Mouse (Mus musculus): ENCODE measurements at regions not wholly inside any gene's neighbourhood (a gene's known extent, or its start where the extent isn't known, plus 50 kb on each side); places are given as distances from the start of the nearest gene placed in this dataset.

DNA sequence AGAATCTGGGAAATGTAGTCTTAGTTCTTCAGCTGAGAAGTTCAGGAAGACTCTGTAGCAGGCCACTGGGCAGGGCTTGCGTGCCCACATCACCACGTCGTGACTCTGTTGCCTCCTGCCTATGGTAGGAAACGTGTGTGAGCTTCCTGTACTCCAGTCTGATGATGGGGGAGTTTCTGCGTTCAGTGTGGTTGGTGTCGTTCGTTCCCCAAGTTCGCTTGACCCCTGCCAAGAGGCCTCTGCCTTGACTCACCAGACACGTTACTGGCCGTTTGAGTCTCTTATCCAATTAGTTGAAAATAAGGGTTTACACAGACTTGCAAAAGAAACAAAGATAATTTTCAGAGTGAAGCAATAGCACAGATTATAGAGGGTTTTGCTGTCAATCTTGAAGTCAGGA lies 102.4 kb upstream of the Syt6 start:
- 86% methylated on average over 10 of the region's 10 CpGs for WGBS

DNA sequence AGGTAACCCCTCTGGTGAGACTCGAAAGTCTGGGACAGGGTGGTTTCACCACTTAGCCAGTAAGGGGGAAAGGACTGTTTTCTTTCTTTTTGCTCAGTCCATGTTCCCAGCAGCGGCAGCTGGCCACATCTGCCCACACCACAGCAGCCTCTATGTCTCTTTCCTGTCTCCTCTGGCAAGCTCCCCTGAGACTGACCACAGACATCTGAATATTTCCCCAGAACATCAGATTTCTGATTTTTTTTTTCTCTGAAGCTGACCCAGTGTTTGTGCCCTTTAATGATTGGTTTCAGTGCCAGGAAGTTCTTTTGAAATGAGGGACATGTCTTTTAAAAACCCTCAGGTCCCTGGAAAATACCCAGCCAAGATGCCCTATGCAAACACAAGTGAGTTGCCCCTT lies 101.7 kb upstream of the Syt6 start:
- ATAC-seq (ENCODE audit: low FRiP score) (no peak), DNase-seq (ENCODE audit: low spot score) (no peak)
- Histone ChIP-seq H3K4me3 (ENCODE audit: low read depth, low read length) (no peak overlapping the region), H3K27ac (ENCODE audit: low read depth, low read length) (no peak overlapping the region), H3K36me3 (ENCODE audit: control insufficient read depth, insufficient read depth, low read length) (no peaks in the 10 kb centered on the region), H3K4me2 (replicated peaks; ENCODE audit: low read depth, low read length) (no peak overlapping the region), H3K27me3 (ENCODE audit: control insufficient read depth, insufficient read depth, low read length) (no peaks in the 10 kb centered on the region), H3K9me3 (ENCODE audit: control insufficient read depth, low read length) (no peaks in the 10 kb centered on the region), H3K9ac (ENCODE audit: low read depth, low read length) (no peak overlapping the region), H3K4me1 (replicated peaks; ENCODE audit: control insufficient read depth, insufficient read depth, low read length) (no peaks in the 10 kb centered on the region)
- WGBS: 72% methylated on average over 2 of the region's 2 CpGs

More for the DNA sequence above, 102.4 kb upstream of the Syt6 start:
- Histone ChIP-seq H3K36me3 (ENCODE audit: control insufficient read depth, insufficient read depth, low read length) (no peaks in the 10 kb centered on the region), H3K27me3 (ENCODE audit: control insufficient read depth, insufficient read depth, low read length) (no peaks in the 10 kb centered on the region), H3K4me1 (replicated peaks; ENCODE audit: control insufficient read depth, insufficient read depth, low read length) (no peaks in the 10 kb centered on the region), H3K4me2 (replicated peaks; ENCODE audit: low read depth, low read length) (no peak overlapping the region), H3K27ac (ENCODE audit: low read depth, low read length) (no peak overlapping the region), H3K9me3 (ENCODE audit: control insufficient read depth, low read length) (no peaks in the 10 kb centered on the region), H3K9ac (ENCODE audit: low read depth, low read length) (no peak overlapping the region), H3K4me3 (ENCODE audit: low read depth, low read length) (no peak overlapping the region)
- no peak for DNase-seq (ENCODE audit: low spot score)
- ATAC-seq (ENCODE audit: low FRiP score): no peak

GRCm38 (mm10) chr3:103479845-103480543 lies 95.0 kb upstream of the Syt6 start:
- Histone ChIP-seq H3K4me2 (replicated peaks; ENCODE audit: low read depth, low read length) (no peak overlapping the region), H3K9me3 (ENCODE audit: control insufficient read depth, low read length) (no peaks in the 10 kb centered on the region), H3K4me1 (replicated peaks; ENCODE audit: control insufficient read depth, insufficient read depth, low read length) (no peaks in the 10 kb centered on the region), H3K36me3 (ENCODE audit: control insufficient read depth, insufficient read depth, low read length) (no peaks in the 10 kb centered on the region), H3K27ac (ENCODE audit: low read depth, low read length) (no peak overlapping the region), H3K9ac (ENCODE audit: low read depth, low read length) (no peak overlapping the region), H3K4me3 (ENCODE audit: low read depth, low read length) (no peak overlapping the region), H3K27me3 (ENCODE audit: control insufficient read depth, insufficient read depth, low read length) (no peaks in the 10 kb centered on the region)
- DNase-seq (ENCODE audit: low spot score): no peak
- no peak for ATAC-seq (ENCODE audit: low FRiP score)
- 85% methylated on average over 2 of the region's 2 CpGs for WGBS

DNA sequence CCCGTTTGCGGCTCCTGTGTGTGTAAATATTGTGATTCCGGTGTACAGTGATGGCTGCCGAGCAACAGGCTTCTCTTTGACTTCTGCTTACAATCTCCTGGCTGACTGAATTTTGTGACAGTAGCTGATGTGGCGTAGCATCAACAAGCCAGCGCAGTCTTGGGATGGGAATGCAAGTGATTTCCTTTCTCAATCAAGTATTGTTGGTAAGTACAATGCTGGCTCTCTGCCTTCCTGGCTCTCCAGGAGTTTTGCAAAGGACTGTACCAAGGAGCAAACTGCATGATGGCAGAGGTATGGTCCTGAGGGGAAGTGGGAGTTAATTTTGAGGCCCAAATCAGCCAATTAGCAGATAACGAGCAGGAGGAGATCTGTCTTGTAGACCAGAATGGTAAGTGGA lies 94.4 kb upstream of the Syt6 start:
- Histone ChIP-seq H3K4me1 (replicated peaks; ENCODE audit: control insufficient read depth, insufficient read depth, low read length) (no peaks in the 10 kb centered on the region), H3K27me3 (ENCODE audit: control insufficient read depth, insufficient read depth, low read length) (no peaks in the 10 kb centered on the region), H3K9ac (ENCODE audit: low read depth, low read length) (no peak overlapping the region), H3K9me3 (ENCODE audit: control insufficient read depth, low read length) (no peaks in the 10 kb centered on the region), H3K27ac (ENCODE audit: low read depth, low read length) (no peak overlapping the region), H3K4me2 (replicated peaks; ENCODE audit: low read depth, low read length) (no peak overlapping the region), H3K4me3 (ENCODE audit: low read depth, low read length) (no peak overlapping the region), H3K36me3 (ENCODE audit: control insufficient read depth, insufficient read depth, low read length) (no peaks in the 10 kb centered on the region)
- no peak for DNase-seq (ENCODE audit: low spot score)
- no peak for ATAC-seq (ENCODE audit: low FRiP score)
- 90% methylated on average over 7 of the region's 7 CpGs for WGBS

GRCm38 (mm10) chr3:103483316-103483715 lies 91.7 kb upstream of the Syt6 start:
- 88% methylated on average over 2 of the region's 2 CpGs for WGBS
- Histone ChIP-seq H3K36me3 (ENCODE audit: control insufficient read depth, insufficient read depth, low read length) (no peaks in the 10 kb centered on the region), H3K4me2 (replicated peaks; ENCODE audit: low read depth, low read length) (no peak overlapping the region), H3K4me1 (replicated peaks; ENCODE audit: control insufficient read depth, insufficient read depth, low read length) (no peaks in the 10 kb centered on the region), H3K9ac (ENCODE audit: low read depth, low read length) (no peak overlapping the region), H3K27ac (ENCODE audit: low read depth, low read length) (no peak overlapping the region), H3K9me3 (ENCODE audit: control insufficient read depth, low read length) (no peaks in the 10 kb centered on the region), H3K27me3 (ENCODE audit: control insufficient read depth, insufficient read depth, low read length) (no peaks in the 10 kb centered on the region), H3K4me3 (ENCODE audit: low read depth, low read length) (no peak overlapping the region)
- DNase-seq (ENCODE audit: low spot score): no peak
- ATAC-seq (ENCODE audit: low FRiP score): no peak

GRCm38 (mm10) chr3:103483762-103484161 lies 91.3 kb upstream of the Syt6 start:
- H3K4me2 ChIP-seq (replicated peaks; ENCODE audit: low read depth, low read length): no peak overlapping the region
- H3K4me1 ChIP-seq (replicated peaks; ENCODE audit: control insufficient read depth, insufficient read depth, low read length): no peaks in the 10 kb centered on the region
- 78% methylated on average over 3 of the region's 3 CpGs for WGBS
- H3K36me3 ChIP-seq (ENCODE audit: control insufficient read depth, insufficient read depth, low read length): no peaks in the 10 kb centered on the region
- no peak overlapping the region for H3K27ac ChIP-seq (ENCODE audit: low read depth, low read length)
- no peaks in the 10 kb centered on the region for H3K9me3 ChIP-seq (ENCODE audit: control insufficient read depth, low read length)
- no peak for ATAC-seq (ENCODE audit: low FRiP score)
- DNase-seq (ENCODE audit: low spot score): no peak
- H3K27me3 ChIP-seq (ENCODE audit: control insufficient read depth, insufficient read depth, low read length): no peaks in the 10 kb centered on the region
- H3K9ac ChIP-seq (ENCODE audit: low read depth, low read length): no peak overlapping the region
- no peak overlapping the region for H3K4me3 ChIP-seq (ENCODE audit: low read depth, low read length)

DNA sequence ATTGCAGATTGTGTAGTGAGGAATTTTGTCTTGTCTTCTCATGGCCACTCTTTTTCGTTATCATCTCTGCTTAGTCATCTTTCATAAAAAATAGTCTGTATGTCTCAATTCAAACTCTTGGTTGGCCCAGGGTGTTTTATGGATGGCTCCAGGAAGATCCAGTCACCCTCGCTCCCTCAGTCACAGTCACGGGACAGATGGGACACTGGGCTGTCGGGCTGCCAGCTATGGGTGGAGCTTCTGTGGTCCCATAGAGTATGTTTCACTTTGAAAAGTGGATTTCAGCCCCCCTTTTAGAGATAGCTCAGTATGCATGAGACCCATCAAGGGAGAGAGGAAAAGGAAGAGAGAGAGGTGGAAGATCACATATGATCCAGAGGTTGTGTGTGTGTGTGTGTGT lies 85.2 kb upstream of the Syt6 start:
- H3K36me3 ChIP-seq (ENCODE audit: control insufficient read depth, insufficient read depth, low read length): no peaks in the 10 kb centered on the region
- 86% methylated on average over 4 of the region's 4 CpGs for WGBS

GRCm38 (mm10) chr3:103490966-103491365 lies 84.1 kb upstream of the Syt6 start:
- Histone ChIP-seq H3K9ac (ENCODE audit: low read depth, low read length) (no peak overlapping the region), H3K27ac (ENCODE audit: low read depth, low read length) (no peak overlapping the region), H3K9me3 (ENCODE audit: control insufficient read depth, low read length) (no peaks in the 10 kb centered on the region), H3K36me3 (ENCODE audit: control insufficient read depth, insufficient read depth, low read length) (no peaks in the 10 kb centered on the region), H3K4me3 (ENCODE audit: low read depth, low read length) (no peak overlapping the region), H3K4me1 (replicated peaks; ENCODE audit: control insufficient read depth, insufficient read depth, low read length) (no peaks in the 10 kb centered on the region), H3K27me3 (ENCODE audit: control insufficient read depth, insufficient read depth, low read length) (no peaks in the 10 kb centered on the region), H3K4me2 (replicated peaks; ENCODE audit: low read depth, low read length) (no peak overlapping the region)
- WGBS: 92% methylated on average over 4 of the region's 4 CpGs
- DNase-seq (ENCODE audit: low spot score) (no peak), ATAC-seq (ENCODE audit: low FRiP score) (no peak)

More for the DNA sequence above, 85.2 kb upstream of the Syt6 start:
- Histone ChIP-seq H3K9me3 (ENCODE audit: control insufficient read depth, low read length) (no peaks in the 10 kb centered on the region), H3K9ac (ENCODE audit: low read depth, low read length) (no peak overlapping the region), H3K4me2 (replicated peaks; ENCODE audit: low read depth, low read length) (no peak overlapping the region), H3K4me3 (ENCODE audit: low read depth, low read length) (no peak overlapping the region), H3K27ac (ENCODE audit: low read depth, low read length) (no peak overlapping the region), H3K4me1 (replicated peaks; ENCODE audit: control insufficient read depth, insufficient read depth, low read length) (no peaks in the 10 kb centered on the region), H3K27me3 (ENCODE audit: control insufficient read depth, insufficient read depth, low read length) (no peaks in the 10 kb centered on the region)
- DNase-seq (ENCODE audit: low spot score) (no peak), ATAC-seq (ENCODE audit: low FRiP score) (no peak)

GRCm38 (mm10) chr3:103492211-103492610 lies 82.8 kb upstream of the Syt6 start:
- no peak for ATAC-seq (ENCODE audit: low FRiP score)
- no peaks in the 10 kb centered on the region for H3K27me3 ChIP-seq (ENCODE audit: control insufficient read depth, insufficient read depth, low read length)
- H3K9ac ChIP-seq (ENCODE audit: low read depth, low read length): no peak overlapping the region
- no peak overlapping the region for H3K27ac ChIP-seq (ENCODE audit: low read depth, low read length)
- 74% methylated on average over 3 of the region's 3 CpGs for WGBS
- H3K4me1 ChIP-seq (replicated peaks; ENCODE audit: control insufficient read depth, insufficient read depth, low read length): no peaks in the 10 kb centered on the region
- H3K9me3 ChIP-seq (ENCODE audit: control insufficient read depth, low read length): no peaks in the 10 kb centered on the region
- DNase-seq (ENCODE audit: low spot score): no peak
- H3K4me2 ChIP-seq (replicated peaks; ENCODE audit: low read depth, low read length): no peak overlapping the region
- no peak overlapping the region for H3K4me3 ChIP-seq (ENCODE audit: low read depth, low read length)
- no peaks in the 10 kb centered on the region for H3K36me3 ChIP-seq (ENCODE audit: control insufficient read depth, insufficient read depth, low read length)
